Mouse (Mus musculus) thymus, postnatal 4 days (tissue): ENCODE measurements at regions not wholly inside any gene's neighbourhood (a gene's known extent, or its start where the extent isn't known, plus 50 kb on each side); places are given as distances from the start of the nearest gene placed in this dataset.

Experiments
- DNase-seq: peaks from one replicate; pipeline ENCODE4 v3.0.0; 2021

DNA sequence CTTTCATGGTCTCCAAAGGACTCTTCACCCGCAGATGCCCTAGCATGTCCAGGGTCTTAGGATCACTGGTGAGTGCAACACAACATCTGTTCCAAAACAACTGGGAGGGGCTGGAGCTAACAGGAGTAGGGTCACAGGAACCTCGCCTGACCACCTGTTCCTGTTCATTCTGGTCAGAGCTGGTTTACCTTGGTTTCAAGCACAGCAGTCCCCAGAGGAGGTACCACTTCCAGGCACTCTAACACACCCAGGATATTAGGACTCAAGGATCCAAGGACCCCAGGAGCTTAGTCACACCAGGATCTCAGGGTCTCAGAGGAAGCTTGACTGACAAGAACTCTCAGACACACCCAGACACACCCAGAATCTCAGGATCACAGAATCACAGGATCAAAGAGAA lies 94.9 kb upstream of the Plscr5 start:
- no peak for DNase-seq

DNA sequence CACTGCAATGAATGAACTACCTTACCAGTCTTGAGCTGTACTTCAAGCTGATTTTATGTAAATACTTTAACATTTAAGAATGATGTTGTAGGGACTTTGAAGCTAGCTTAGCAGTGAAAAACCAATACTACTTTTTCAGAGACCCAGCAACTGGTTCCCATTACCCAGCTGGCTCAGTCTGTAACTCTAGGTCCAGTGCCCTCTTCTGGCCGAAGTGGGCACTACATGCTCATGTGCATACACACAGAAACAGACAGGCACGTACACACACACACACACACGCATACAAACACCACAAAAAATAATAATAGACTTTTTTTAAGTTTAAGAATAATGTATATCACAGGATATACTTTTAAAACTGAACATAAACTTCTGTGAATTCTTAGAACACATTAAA lies 63.2 kb upstream of the Plscr5 start:
- peak; percentile 13 for DNase-seq

DNA sequence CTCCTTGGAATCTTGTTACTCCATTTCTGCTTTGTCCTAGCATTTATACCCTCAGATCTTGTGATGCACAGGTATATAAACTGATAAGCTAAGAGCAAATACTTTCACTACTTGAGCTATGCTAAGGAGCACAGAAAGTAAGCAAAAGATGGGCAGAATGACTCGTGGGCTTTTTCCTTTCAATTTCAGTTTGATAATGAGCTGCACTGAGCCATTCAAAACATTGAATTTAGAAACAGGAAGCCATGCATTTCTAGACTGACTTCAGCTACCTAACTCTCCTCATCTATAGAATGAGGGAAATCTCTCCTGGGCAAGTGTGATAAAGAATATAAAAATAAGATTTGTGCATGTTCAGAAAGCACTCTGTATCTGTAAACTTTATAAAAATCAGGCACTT lies 62.3 kb upstream of the Plscr5 start:
- no peak for DNase-seq

DNA sequence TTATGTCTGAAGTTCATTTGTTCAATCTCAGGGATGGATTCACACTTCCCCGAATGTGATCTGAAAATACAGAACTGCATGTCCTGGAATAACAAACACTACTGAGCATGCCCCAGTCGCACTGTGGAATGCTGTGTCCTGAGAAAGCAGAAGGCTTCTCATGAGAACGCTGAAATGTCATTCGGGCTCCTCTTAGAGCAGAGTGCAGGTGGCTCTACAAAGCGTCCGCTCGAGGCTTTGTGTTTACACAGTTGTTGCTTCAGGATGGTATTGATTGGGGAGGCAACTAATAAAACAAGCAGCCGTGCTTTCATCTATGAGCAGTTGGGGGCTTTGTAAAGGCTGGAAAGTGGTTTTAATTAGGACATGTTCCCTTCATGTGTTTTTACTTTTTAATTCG lies 60.3 kb upstream of the Plscr5 start:
- no peak for DNase-seq

DNA sequence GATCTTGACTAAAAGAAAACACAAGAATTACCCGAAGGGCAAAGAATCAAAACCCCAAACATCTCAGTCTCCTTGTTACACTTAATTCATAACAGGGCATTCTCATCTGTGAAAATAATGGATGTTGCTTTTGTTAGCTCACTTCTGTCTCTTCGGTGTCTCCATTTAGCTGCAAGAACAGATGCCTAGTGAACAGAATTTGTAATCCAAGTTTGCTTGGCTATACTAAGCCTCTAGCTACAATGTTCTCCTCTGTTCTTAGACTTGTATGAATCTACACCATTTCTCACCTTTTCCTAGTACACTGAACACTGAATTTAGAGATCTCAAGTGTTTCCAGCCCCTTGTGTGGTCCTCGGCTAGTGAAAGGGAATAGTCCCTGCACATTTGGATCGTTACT lies 50.8 kb upstream of the Plscr5 start:
- DNase-seq: no peak
